Mouse (Mus musculus) lung, postnatal 14 days (tissue): ENCODE results near the gene 1500011B03Rik.
A peak's percentile ranks its signal among the peaks of the same experiment; 100 is the strongest.

ENCODE experiments used
- DNase-seq: peaks from one replicate; pipeline ENCODE4 v3.0.0; 2021

1500011B03Rik gene

DNA sequence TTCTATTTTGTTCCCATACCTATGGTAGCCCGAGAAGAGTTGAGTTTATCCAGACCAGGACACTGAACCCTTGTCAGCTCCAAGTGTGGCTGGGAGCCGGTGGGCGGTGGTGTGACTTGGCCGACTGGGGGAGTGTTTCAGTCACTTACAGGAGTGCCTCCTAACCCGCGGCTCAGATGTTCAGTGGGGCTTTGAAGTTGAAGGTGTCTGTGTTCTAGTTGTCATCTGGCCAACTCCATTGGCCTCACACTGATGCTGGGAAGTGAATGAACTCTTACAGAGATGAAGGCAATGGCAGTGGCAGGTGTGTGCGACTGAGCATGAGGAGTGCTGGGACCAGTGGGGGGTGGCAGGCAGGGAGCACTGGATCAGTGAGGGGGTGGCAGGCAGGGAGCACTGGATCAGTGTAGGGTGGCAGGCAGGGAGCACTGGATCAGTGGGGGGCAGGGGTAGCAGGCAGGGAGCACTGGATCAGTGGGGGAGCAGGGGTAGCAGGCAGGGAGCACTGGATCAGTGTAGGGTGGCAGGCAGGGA, 43.2 kb downstream of the 1500011B03Rik start:
- DNase-seq: no peak

DNA sequence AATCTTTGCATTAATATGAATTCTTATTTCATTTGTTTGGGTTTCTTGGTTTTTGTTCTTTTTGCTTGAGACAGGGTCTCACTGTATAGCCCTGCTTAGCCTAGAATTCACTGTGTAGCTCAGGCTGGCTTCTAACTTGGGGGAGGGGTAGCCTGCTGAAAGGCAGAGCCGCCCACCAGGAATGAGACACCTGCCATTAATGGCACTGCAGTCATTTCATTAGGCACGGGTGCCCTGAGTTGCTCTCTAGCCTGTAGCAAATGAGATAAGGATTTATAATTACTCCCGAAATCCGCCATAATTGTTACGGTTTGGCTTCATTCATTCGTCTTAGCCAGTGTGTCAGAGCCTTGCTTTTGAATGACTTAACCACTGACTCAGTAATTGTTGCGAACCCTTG, 47.1 kb downstream of the 1500011B03Rik start:
- no peak for DNase-seq

DNA sequence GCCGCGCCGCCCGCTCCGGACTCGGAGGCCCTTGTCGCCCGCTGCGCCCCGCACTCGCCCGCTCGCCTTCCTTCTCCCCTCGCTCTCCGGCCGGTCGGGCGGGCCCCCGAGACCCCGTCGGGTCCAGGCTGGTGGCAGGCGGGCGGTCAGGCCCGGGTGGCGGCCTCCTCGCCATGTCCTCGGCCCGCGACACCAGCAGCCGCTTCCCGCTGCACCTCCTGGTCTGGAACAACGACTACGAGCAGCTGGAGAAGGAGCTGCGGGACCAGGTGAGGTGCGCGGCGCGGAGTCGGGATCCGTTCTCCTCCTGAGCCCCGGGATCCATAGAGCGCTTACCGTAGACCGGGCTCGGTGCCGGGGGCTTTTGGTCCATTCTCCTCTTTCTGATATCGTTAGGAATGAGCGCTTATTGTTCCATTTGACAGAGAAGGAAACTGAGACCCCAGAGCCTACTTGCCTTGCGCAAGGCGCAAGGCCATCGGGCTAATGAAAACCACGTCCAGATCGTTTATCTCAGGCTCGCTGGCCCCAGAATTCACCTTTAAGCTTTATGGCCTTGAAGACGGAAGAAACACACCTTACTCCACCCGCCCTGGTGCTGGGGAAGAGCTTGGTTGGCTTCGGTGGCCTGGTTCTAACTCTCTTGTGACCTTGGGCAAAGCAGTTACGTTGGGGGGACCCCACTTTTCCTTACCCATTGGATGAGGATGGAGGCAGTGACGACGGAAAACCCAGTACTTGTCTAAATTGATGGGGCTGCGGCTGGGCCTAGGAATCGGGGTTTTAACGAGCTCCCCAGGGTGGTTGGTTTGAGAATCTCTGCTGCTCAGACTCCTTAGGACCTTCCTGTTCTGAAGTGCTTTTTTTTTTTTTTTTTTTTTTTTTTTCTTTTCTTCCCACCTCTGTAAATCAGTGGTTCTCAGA, 48.0 kb downstream of the 1500011B03Rik start, which contains the start of gene Git2:
Git2 (minus strand) TSS at position 462 of the 924 bp plus-strand sequence.
- DNase-seq: no peak

DNA sequence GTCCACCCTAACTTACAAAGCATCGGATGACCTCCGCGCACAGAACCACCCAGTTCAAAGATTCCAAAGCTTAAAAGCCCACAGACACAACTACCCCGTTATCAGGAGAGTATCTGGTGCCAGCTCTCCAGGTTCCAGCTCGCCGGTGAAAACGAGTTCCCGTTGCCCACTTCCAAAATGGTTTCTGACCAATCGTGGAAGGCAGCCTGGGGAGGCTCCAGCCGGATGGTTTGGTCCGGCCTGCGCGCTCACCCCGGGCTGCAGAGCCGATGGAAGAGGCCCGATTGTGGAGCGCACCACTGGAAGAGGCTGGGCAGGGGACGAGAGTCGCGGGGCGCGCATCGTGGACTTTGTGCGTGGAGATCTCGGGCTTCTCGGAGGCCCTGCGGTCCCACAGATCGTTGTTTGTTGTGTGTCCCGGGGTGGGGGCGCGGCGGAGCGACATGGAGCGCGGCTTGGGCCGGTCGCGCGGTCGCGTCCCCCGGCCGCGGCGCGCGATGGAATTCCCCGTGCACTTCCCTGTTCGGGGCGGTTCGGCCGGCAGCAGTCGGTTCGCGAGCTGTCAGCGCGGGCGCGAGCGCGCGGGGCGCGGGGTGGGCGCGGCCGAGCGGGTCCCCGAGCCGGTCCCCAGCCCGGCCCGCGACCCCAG, 48.7 kb downstream of the 1500011B03Rik start, which contains the start of gene Ankrd13a:
Ankrd13a (plus strand) TSS at position 275 of the 649 bp plus-strand sequence.
- peak; percentile 90 for DNase-seq

DNA sequence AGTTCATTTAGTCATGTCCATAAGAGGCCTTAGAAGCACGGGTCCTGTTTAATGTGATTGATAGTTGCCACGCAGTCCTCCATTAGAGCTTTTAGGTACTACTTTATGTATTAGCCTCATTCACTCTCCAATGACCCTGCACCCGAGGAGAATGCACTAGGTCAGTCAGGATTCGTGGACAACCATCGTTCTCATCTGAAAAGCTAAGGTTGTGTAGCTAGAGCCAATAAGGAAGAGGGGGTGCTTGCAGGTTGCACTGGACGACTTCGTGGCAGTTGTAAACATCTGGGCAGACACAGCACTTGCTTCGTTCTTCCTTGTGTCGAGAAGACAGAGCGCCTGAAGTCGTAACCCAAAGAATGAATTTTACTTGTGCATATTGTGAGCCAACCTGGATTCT, 49.5 kb downstream of the 1500011B03Rik start:
- no peak for DNase-seq

DNA sequence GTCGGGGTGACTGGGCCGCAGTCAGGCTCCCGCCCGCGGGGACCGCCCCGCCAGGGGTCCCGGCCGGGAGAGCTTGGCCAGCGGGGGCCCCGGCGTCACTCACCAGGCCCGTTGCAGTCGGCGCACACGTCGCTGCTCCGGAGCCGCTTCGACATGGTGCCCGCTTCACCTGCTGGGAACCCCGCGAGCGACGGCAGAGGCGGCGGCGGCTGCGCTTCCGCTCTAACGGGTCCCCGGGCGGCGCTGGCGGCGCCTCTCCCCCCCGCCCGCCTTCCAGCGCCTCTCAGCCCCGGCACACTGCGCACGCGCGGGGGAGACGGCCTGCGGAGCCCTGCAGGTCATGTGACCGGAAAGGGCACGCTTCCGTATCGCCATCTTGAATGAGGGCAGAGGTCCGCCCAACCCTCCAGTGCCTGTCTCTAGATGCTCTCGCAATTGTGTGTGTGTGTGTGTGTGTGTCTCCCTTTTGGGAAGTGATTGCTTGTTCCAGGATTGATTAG, 50.0 kb downstream of the 1500011B03Rik start:
- DNase-seq: peak; percentile 99

DNA sequence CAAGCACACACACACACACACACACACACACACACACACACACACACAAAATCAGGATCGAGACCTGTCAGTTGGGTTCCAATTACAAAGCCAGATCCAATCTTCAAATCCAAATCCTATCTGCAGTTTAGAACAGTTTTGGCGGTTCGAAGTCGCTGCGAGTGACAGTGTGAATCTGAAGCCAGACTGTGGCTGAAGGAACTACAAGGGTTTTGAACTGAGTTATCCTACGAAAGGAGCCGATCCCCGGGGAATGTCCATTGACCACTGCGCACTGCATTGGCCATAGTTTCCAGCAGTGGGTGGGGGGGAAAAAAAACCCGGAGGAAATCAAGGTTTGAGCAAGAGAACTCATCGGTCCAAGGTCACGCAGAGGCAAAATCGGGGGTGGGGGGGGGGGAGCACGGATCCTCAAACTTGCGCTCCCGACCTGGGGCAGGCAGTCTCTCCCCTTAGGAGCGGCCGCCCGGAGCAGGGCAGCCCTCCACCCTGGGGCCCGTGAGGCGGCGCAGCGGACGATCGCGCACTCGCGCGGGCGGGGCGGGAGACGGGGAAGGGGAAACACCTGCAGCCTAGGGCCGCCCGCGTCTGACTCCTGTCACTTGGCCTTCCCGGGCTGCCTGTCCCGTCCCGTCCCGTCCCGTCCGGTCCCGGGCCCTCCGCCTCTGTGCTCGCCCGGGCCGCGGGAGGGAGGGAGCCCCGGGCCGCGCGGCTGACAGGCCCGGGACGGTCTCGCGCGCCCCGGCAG, 50.6 kb downstream of the 1500011B03Rik start:
- DNase-seq: peak; percentile 67

DNA sequence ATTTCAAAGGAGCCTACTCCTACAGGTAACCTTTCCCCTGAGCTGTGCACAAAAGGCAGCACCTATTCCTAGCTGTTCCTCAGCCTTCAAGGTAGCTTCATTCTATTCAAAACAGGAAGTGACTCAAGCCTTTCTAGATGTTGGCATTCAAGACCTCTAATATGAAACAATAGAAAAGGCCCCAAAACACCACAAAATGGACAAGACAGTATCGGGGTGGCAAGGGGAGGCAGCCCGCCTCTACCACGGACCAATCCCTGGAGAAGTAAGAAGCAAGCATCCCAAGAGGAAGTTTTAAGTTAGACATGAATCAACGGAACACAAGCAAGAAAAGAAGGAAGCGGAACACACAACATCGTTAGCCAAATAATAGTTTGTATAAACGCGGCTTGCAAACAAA, 51.5 kb downstream of the 1500011B03Rik start:
- DNase-seq: no peak

GRCm38 (mm10) chr5:114769786-114770185, 53.5 kb downstream of the 1500011B03Rik start:
- DNase-seq: no peak

- no peak for DNase-seq
Measured at GRCm38 (mm10) chr5:114767185-114767584, 56.1 kb downstream of the 1500011B03Rik start.

GRCm38 (mm10) chr5:114766686-114767085, 56.6 kb downstream of the 1500011B03Rik start:
- no peak for DNase-seq

GRCm38 (mm10) chr5:114764812-114765735, 58.2 kb downstream of the 1500011B03Rik start:
- no peak for DNase-seq

DNA sequence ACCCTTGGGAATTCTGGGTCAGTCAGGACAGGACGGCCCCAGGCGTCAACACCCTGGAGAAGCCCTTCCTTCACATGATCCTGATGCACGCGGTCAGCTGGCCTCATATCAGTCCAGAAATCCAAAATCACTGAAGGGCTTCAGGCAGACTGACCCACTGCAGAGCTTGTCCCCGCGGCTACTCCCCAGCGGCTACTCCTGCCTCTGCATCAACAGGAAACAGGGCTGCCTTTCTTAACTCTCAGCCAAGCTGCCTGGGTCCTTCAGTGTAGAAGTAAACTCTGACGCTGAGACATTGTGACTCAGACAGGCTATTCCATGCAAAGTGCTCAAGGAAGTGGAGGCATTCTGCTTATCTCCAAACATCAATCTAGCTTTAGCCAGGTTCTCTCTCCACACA, 61.3 kb downstream of the 1500011B03Rik start:
- no peak for DNase-seq

DNA sequence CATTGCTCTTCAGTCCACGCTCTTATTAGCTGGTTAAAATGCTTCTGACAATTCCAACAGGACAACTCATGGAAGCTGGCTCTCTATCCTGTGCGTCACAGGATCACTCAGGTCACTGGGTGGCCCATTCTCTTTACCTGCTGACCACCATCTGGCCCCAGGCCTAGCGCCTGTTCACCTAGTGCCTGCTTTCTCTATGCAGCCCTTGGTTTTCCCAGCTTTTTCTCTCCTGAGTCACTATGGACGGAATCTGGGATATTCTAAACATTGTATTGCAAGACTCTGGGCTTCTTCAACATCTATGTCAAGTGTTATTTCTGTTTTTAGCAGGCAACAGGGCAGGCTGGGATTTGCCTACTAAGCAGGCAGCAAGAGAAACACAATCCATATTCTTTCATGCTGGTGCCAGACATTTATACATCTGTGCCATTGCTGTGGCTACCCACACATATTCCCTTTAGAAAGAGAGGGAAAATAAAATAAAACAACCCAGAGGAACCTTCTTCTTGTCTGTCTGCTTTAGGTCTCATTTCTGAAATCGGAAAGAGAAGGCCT, 63.7 kb downstream of the 1500011B03Rik start:
- DNase-seq: no peak
